Mouse (Mus musculus): ENCODE measurements around the gene Atp8b3.

Gene Atp8b3

DNA sequence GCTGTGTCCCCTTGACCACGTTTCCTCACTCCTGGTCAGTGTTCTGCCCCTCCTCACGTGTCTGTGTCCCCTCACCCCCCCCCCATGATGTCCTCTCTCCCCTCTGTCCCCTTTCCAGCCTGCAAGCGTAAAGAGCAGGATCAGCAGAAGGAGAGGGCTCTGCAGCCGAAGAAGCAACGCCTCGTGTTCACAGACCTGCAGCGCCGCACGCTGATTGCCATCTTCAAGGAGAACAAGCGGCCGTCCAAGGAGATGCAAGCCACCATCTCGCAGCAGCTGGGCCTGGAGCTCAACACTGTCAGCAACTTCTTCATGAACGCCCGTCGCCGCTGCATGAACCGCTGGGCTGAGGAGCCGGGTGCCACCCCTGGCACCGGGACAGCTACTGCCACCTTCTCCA, 25.2 kb downstream of the Atp8b3 start:
- DNase-seq (ENCODE audit: low read depth), result no peak

DNA sequence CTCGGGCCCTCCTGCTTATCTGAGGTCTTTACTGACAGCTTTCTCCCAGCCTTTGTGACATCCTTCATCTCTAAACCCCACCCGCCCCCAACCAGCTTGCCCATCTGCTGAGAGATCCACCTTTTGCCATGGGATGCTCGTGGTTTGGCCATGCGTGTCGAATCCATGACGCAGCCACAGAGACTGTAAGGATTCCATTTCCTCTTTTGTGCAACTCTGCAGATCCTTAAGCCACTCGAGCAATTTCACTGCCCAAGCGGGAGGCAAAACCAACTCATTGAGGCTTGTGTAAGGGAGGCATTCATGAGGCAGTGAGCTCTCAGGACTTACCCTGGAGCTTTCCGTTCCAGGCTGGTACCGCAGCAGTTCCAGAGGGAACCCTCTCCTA, 28.7 kb downstream of the Atp8b3 start:
- no peak for DNase-seq (ENCODE audit: low read depth)

DNA sequence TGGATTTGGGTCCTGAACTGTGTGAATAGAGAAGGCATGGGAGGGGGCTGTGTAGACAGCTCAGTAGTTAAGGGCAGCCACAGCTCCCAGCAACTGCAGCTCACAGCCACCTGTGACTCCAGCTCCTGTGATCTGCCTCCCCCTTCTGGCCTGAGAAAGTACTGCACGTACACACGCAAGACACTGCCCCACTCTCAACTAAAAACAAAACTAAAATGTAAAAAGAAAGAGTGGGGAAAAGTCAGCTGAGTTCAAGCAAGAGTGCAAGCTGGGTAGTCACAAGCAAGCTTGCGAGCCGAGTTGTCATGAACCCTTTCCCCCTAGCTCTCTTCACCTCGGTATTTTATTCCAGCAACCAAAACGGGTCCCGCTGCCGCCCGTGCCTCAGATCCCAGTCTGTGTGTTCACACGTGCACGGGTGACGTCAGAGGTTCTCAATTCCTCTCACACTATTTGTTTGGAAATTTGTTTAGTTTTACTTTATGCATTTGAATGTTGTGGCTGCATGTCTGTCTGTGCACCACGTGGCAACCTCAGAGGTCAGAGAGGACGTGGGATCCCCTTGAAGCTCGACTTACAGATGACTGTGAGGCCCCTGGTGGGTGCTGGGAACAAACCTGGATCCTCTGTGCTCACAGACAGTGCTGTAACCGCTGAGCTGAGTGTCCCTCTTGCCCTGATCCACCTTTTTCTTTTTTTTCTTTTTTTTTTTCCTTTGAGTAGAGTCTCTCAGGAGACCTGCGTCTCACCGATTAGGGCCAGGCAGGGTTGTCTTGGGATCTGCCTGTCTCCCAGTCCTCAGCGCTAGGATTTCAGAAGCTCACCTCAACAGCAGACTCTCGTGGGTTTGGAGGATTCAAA, 29.3 kb downstream of the Atp8b3 start:
- DNase-seq (ENCODE audit: low read depth), result peak; percentile 93

DNA sequence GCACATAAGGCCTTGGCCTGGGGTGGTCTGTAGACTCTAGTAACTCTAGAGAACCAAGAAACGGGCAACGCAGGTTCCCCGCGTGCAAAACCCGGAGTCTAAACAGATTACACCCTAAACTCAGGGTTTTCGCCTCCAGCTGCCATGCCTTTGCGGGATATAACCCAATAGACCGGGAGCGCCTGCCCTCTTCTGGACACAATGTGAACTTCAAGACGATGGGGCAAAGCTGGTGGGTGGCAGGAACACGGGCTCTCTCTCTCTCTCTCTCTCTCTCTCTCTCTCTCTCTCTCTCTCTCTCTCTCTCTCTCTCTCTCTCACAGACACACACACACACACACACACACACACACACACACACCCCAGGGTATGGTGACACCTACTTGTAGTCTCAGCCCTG, 32.7 kb downstream of the Atp8b3 start:
- DNase-seq (ENCODE audit: low read depth), result peak; percentile 89

DNA sequence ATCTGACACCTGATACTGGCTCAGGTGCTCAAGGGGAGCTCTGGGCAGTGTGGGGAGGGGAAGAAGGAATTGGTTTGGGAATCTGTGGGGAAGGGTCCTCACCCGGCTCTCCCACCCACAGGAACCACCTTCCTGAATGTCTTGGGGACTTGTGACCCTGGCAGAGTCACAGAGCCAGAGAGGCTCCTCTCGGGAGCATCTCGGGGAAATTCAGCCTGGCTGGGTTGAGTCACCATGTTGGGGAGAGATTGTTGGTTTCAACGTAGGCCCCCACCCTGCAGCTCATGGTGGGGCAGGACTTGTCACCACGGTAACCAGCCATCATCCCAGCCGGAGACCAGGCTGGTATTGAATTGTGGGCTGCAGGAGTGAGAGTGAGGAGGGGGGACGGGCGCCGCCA, 34.2 kb downstream of the Atp8b3 start:
- no peak for DNase-seq (ENCODE audit: low read depth)

DNA sequence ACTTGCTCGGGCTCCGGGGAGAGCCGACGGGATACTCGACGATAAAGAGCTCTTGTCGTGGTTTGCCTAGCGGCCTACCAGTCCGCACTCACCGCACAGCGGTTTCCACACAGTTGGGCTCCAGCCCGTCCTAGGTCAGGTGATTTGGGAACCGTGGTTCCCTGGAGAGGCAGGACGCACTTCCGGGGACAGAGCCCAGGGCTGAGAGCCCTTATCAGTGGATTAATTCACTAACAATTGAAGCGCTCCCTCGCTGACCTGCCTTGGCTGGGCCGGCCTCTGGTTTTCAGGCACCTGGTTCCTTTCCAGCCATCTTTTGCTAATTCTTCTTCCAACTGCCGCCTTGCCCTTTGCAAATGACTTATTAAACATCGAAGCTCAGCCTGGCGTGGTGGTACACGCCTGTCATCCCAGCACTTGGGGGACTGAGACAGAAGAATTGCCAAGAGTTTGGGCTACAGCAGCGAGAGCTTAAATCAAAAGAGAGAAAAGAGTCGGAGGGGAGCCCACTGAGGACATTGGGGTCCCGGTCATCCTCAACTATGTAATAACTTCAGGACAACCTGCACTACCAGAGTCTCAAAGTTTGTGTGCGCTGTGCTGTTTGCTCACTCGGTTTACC, 35.2 kb downstream of the Atp8b3 start:
- DNase-seq (ENCODE audit: low read depth), result no peak

DNA sequence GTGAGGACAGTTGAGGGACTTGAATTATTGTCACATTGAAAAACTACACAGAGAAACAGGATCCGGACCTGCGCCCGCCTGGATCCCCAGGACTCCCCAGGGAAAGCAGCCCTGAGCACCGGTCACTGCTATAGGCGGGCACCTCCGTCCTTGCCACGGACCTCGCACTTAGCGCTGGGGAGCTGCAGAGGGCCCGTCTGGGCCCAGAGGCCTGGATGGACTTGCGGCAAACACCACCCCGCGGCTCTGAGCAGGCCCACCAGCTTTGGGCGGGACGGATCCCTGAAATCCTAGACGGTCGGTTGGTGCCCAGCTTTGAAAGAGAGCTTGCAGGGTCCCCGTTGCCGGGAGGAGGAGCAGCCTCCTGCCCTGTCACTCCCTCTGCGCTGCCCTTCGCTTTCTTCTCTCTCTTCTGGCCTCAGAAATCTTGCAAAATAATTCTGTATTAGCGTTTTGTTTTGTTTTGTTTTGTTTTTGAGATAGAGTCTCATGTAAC, 36.1 kb downstream of the Atp8b3 start:
- no peak for DNase-seq (ENCODE audit: low read depth)

DNA sequence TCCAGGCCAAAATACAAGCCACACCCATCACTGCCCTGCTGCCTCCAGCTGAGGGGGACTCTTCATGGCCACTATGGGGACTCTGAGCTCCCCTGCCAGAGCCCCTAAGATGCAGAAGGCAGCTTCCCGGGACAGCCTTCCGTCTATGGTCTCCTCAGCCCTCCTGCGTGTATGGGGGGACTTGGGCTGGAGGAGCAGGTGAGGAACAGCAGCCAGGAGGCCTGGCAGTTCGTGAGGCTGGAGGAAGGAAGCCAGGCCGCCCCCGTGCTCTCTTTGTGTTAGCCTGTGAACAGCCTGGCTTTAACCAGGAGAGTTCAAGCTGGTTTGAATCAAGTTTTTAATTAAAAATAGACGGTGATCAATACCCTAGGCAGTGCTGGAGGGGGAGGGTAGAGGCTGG, 36.6 kb downstream of the Atp8b3 start:
- DNase-seq (ENCODE audit: low read depth), result no peak

DNA sequence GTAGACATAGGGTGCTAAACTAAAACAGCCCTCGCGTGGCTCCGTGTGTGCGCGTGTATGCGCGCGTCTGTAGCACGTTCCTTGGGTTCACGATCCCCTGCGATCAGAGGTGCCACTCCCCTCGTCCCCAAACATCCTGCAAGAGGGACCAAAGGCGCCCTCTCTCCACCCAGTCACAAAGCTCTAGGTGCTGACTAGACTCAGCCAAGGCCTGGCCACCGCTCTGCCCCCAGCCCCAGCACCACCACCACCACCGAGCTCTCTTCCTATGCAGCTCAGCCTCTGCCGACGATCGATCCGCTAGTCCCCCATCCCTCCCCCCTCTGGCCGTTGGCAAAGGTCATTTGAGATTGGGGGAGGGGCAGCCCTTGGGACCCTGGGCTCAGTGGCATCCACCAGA, 42.5 kb downstream of the Atp8b3 start:
- DNase-seq (ENCODE audit: low read depth), result no peak

DNA sequence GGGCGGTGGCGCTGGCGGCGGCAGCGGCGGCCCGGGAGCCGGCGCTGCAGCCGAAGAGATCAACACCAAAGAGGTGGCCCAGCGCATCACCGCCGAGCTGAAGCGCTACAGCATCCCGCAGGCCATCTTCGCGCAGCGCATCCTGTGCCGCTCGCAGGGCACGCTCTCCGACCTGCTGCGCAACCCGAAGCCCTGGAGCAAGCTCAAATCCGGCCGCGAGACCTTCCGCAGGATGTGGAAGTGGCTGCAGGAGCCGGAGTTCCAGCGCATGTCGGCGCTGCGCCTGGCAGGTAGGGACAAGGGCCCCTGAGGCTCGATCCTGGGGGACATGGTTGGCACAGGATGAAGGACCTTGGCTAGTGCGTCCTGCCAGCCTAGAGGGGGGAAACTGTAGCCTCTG, 43.0 kb downstream of the Atp8b3 start:
- peak; percentile 44 for DNase-seq (ENCODE audit: low read depth)

DNA sequence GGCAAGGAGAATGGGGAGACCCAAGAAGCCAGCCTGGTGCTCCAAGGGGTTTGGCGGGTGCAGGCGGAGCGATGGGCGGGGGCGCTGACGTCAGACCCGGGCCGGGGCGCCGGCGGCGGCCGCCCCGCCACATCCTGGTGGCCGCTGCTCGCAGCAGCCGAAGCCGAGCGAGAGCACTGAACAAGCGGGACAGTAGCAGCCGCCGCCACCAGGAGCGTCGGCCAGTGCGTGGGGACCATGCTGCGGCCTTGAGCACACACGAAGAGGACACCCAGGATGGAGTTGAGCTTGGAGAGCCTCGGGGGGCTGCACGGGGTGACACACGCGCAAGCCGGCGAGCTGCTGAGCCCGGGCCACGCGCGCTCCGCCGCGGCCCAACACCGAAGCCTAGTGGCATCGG, 44.2 kb downstream of the Atp8b3 start, which contains the start of gene Onecut3:
Gene Onecut3, plus strand, starts transcription at position 104 of the 400 bp plus-strand sequence.
- peak; percentile 62 for DNase-seq (ENCODE audit: low read depth)

DNA sequence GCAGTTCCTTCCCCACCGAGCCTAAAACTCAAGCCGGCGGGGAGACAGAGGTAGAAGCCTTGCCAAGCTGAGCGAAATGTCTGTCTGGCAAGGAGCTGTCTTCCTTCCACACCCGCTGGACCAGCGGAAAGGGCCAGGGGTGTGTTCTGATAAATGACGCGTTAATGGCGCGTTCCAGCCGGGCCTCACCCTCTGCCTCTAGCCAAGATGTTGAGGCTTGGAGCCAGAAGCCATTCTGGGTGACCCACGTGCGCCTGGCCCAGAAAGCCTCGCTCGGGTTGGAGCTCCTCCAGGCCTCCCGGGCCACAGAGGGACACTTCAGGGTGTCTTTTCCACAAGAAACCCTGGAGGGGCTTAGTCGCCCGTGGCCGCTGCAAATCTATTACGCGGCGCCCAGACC, 48.9 kb downstream of the Atp8b3 start:
- DNase-seq (ENCODE audit: low read depth), result no peak

DNA sequence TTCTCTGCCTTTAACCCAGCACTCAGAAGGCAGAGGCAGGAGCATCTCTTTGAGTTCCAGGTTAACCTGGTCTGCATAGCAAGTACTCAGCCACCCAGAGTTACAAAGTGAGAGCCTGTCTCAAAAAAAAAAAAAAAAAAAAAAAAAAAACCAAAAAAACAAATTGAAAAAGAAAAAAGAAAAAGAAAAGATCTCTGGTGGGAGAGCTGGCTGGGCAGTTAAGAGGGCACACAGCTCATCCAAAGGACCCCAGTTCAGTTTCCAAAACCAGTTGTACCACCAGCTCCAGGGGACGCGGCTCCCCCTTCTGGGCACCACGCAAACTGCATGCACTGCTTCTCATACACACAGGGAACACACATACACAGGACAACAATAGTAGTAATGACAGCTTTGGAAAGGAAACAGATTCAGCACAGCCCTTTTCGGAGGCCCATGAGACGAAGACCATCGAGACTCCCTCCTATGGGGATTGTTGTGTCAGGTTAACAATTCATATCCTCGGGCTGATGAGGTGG, 52.0 kb downstream of the Atp8b3 start:
- DNase-seq (ENCODE audit: low read depth), result no peak

DNA sequence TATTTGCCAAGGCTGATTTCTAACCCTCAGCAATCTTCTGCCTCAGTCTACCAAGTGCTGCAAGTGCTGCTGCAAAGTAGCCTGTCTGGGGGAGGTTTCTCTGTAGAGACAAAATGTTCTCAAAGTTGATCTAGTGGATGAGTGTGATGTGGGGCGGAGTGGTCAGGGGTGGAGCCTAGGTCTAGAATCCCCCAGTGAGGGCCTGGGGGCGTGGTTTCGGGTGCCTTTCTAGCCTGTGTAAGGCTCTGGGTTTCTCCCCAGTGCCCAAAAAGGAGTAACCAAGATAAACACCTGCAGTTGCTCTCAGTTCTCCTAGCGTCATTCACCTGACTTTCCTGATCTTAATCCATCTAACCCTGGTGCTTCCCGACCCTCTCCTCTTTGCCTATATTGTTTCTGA, 57.9 kb downstream of the Atp8b3 start:
- no peak for DNase-seq (ENCODE audit: low read depth)

DNA sequence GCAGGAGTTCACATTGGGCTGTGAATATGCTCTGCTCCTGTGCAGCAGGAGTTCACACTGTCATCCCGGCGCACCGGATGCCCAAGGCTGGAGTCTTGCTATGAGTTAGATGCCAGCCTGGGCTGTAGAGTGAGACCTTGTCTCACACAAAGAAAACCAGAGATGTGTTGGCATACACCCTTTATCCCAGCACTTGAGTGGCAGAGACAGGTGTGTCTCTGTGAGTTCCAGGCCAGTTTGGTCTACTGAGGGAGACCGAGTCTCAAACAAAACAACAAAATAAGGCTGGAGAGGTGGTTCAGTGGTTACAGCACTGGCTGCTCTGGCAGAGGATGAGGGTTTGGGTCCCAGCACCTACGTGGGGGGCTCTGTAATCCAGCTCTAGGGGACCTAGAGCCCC, 60.4 kb downstream of the Atp8b3 start:
- no peak for DNase-seq (ENCODE audit: low read depth)

DNA sequence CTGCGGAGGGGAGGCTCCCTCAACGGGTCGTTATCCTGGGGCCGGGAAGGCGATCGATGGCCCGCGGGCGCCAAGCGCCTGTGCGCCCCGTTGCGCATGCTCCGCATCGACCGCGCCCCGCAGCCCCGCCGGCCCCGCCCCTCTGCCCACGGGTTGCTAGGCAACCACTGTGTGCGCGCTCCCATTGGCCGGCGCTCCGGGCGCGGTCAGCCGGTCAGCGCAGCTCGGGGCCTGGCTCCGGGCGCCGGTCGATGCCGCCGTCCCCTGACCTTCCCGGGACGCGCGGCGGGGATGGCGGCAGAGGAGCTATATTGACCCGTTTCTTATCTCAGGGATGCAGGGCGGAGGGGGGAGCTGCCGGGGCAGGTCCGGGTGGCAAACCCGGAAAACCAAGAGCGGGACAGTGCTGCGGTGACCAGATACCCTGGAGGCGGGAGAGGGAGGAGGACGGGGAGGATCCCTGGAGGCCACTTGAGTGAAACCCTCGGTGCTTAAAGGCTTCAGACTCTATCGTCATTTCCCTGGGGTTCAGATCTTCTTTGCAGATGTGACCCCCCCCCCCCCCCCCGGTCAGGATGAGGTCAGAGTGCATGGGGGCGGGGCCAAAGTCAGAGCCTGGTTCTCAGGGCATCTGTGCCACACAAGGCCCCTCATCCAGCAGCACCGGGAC, 63.5 kb downstream of the Atp8b3 start:
- peak; percentile 90 for DNase-seq (ENCODE audit: low read depth)
